Mouse (Mus musculus) megakaryocyte-erythroid progenitor cell, adult 5-6 weeks (primary cell): ENCODE measurements around the gene Ubb. TPM values are rescaled to one million over a fixed set of nuclear protein-coding genes. Genes with fewer than 3 reads are reported as not detected.

Source experiments
- ATAC-seq: replicated peaks from 2 replicates; pipeline ENCODE4 v1.8.0; 2016; ENCODE audit warnings: mild to moderate bottlenecking, inconsistent platforms; ENCODE audit not compliant: severe bottlenecking, poor library complexity, low FRiP score, low TSS enrichment
- total RNA-seq, 2 experiments: library from RNA; stranded (forward) in 1 of 2; stranded (reverse) in 1 of 2; fragments of 200-1000, 215-1000 nt in 1 of 2; fragments of >200 nt in 1 of 2; fragmentation: Nextera tagmentation in 1 of 2; gene quantifications; 2 replicates each; pipeline ENCODE4 v1.2.3; 2014 to 2017

Ubb gene
- total RNA-seq, 2 experiments from 2014 or later, result 731 to 1,094 TPM

DNA sequence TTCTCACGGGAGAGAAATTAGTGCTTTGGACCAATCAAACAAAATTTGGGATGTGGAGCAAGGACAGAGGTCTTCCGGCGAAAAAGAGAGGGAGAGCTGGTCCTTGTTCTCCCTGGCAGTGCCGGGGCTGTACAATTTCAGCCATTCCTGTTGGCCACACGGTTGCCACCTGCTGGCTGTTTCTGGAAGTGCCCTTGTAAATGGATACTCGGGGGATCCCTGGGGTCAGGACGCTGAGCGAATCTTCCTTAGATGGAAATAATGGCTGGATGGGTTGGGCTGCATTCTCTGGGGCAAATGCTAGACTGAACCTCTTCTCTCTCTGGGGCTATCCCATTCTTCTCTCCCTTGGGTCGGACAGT, 24.3 kb downstream of the Ubb start:
- peak; percentile 62 for ATAC-seq

GRCm38 (mm10) chr11:62575659-62576438, 24.9 kb downstream of the Ubb start:
- peak; percentile 49 for ATAC-seq

DNA sequence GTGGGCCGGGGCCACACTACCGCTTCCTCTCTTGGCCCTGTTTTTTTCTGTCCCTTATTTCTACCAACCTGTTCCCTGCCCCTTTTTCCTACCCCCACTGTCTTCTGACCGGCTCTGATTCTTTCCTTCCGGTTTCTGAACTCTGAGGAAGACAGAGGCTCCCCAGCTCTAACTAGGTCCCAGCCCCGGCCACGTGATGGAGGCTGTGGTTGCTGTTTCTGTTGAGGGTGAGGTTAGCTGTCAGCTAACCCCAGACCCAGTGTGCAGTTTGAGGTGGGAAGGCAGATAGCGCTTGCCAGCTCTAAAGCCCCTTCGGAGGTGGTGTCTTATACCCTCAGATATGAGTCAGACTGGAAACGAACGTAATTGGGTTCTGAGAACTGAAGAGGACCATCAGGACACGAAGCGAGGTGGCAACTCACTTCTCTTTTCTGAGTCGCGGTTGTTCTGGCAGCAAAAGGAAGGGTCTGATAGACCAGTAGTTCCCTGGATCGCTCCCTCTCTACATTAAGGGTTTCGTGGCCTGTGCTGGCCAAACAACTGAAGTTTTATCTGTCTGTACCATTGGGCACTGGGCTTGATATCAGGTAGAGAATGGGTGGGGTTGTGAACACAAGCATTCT, 25.7 kb downstream of the Ubb start:
- peak; percentile 69 for ATAC-seq

- no peak for ATAC-seq
Observed at GRCm38 (mm10) chr11:62583031-62583430, 32.1 kb downstream of the Ubb start.

DNA sequence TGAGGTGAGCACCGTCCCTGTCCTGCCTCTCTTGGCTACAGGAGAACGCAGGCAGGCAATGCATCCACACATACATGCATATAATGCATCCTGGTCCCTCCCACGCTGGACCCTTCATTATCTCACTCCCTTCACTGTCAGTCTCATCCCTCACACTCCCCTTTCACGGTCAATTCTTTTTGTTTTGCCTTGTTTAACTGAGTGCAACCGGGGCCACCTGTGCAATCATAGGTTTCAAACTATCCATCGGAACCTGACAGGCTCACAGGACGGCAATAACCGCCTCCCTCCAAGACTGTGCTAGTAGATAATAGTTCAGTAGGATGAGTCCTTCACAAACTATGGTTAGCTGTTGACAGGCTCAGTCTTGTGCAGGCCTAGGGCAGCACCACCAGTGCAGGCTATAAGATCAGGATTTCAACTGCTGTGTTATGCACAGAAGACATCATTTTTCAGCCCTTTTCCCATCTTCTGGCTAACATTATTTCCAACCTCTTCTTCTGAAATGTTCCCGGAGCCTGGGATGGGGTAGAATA, 33.8 kb downstream of the Ubb start:
- ATAC-seq, result peak; percentile 60

DNA sequence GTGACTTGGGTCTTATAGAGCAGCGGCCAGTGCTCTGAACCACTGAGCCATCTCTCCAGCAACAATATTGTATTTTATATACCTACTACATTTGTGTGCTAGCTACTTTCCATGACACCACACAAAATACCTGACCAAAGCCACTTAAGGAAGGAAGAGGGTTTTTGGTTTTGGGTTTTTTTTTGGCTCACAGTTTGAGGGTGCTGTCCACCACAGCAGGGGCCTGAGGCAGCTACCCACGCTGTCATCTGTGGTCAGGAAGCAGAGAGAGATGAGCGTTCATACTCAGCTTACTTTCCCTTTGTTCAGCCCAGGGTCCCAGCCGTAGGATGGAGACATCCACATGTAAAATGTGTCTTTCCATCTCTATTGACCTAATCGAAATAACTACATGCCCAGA, 36.1 kb downstream of the Ubb start:
- ATAC-seq, result no peak

DNA sequence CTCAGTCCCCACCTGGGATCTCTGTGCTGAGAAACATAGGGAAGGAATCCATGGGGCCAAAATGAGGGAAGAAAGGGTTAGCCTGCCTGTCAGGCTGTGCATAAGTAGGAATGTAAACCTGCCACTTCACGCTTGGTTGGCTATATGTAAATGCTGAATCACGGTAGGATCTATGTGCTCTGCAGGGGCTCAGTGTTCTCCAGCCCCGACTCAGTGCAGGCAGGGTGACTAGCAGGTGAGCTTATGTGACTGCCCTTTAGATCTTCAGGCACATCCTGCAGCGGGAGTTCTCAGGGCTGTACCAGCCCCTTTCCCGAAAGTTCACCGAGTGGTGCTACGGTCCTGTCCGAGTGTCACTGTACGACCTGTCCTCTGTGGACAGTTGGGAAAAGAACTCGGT, 38.4 kb downstream of the Ubb start:
- no peak for ATAC-seq

GRCm38 (mm10) chr11:62591026-62591425, 40.1 kb downstream of the Ubb start:
- no peak for ATAC-seq

GRCm38 (mm10) chr11:62591904-62592575, 41.1 kb downstream of the Ubb start:
- ATAC-seq, result no peak

DNA sequence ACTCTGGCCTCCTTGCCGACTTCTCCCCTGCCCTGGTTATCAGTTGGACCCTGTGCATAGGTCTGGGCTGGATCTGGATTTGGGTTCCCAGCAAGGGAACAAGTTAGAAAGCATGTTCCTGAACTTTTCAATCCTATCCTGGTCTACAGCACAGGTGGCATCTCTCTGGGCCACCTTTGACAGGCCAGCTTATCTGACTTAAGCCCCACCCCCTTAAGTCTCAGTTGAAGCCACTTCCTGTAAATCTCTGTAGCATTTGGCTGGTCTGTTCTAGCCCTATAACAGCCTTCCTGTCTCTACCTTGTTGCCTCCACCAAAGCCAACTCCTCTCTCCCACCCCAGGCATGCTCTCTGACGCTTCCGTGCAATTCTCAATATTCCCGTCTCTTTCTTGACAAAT, 47.6 kb downstream of the Ubb start:
- ATAC-seq, result no peak

GRCm38 (mm10) chr11:62601732-62602618, 51.0 kb downstream of the Ubb start:
- ATAC-seq, result no peak

Other genes with a start within 250 kb of the Ubb start
- gene Pigl, start 92.7 kb upstream of the Ubb start, total RNA-seq (2014; fragmentation: Nextera tagmentation), result 10.6 and 12.0 TPM in 2 replicates
- 2.0 and 3.2 TPM in 2 replicates for gene Pigl, start 92.7 kb upstream of the Ubb start, total RNA-seq (2017)
- gene Ncor1, start 92.6 kb upstream of the Ubb start, total RNA-seq (2014; fragmentation: Nextera tagmentation), result 282 and 352 TPM in 2 replicates
- gene Ncor1, start 92.6 kb upstream of the Ubb start, total RNA-seq (2017), result 261 and 277 TPM in 2 replicates
- 113 and 115 TPM in 2 replicates for gene Cenpv, start 11.9 kb upstream of the Ubb start, total RNA-seq (2014; fragmentation: Nextera tagmentation)
- gene Cenpv, start 11.9 kb upstream of the Ubb start, total RNA-seq (2017), result 56.1 and 64.9 TPM in 2 replicates
- gene Trpv2, start 23.3 kb downstream of the Ubb start, total RNA-seq (2014; fragmentation: Nextera tagmentation), result 31.3 and 45.4 TPM in 2 replicates
- 12.2 and 25.6 TPM in 2 replicates for gene Trpv2, start 23.3 kb downstream of the Ubb start, total RNA-seq (2017)
- 2.1 and 3.1 TPM in 2 replicates for gene Lrrc75a, start 97.4 kb downstream of the Ubb start, total RNA-seq (2014; fragmentation: Nextera tagmentation)
- gene Lrrc75a, start 97.4 kb downstream of the Ubb start, total RNA-seq (2017), result 0.99 and 1.8 TPM in 2 replicates
- gene Mmgt2, start 97.5 kb downstream of the Ubb start, total RNA-seq (2014; fragmentation: Nextera tagmentation), result 16.4 and 29.7 TPM in 2 replicates
- gene Mmgt2, start 97.5 kb downstream of the Ubb start, total RNA-seq (2017), result 9.1 and 14.8 TPM in 2 replicates
- 0.13 and 0.67 TPM in 2 replicates for gene Zfp287, start 180.7 kb downstream of the Ubb start, total RNA-seq (2014; fragmentation: Nextera tagmentation)
- 0.88 TPM in 1 of 2 replicates, not detected in the other for gene Zfp287, start 180.7 kb downstream of the Ubb start, total RNA-seq (2017)
- not detected in 2 replicates for gene Gm10428, start 201.9 kb downstream of the Ubb start, total RNA-seq (2014; fragmentation: Nextera tagmentation)
- not detected in 2 replicates for gene Gm10428, start 201.9 kb downstream of the Ubb start, total RNA-seq (2017)
- gene Zfp286, start 238.3 kb downstream of the Ubb start, total RNA-seq (2014; fragmentation: Nextera tagmentation), result 1.8 and 2.6 TPM in 2 replicates
- gene Zfp286, start 238.3 kb downstream of the Ubb start, total RNA-seq (2017), result 0.57 TPM in 1 of 2 replicates, not detected in the other